Mouse (Mus musculus): ENCODE data around the gene Supt16. TPM values are rescaled to one million over a fixed set of nuclear protein-coding genes. Genes with fewer than 3 reads are reported as not detected.

Supt16 gene
- polyA plus RNA-seq, 1 experiment from 2014 or later: 72.3 TPM

DNA sequence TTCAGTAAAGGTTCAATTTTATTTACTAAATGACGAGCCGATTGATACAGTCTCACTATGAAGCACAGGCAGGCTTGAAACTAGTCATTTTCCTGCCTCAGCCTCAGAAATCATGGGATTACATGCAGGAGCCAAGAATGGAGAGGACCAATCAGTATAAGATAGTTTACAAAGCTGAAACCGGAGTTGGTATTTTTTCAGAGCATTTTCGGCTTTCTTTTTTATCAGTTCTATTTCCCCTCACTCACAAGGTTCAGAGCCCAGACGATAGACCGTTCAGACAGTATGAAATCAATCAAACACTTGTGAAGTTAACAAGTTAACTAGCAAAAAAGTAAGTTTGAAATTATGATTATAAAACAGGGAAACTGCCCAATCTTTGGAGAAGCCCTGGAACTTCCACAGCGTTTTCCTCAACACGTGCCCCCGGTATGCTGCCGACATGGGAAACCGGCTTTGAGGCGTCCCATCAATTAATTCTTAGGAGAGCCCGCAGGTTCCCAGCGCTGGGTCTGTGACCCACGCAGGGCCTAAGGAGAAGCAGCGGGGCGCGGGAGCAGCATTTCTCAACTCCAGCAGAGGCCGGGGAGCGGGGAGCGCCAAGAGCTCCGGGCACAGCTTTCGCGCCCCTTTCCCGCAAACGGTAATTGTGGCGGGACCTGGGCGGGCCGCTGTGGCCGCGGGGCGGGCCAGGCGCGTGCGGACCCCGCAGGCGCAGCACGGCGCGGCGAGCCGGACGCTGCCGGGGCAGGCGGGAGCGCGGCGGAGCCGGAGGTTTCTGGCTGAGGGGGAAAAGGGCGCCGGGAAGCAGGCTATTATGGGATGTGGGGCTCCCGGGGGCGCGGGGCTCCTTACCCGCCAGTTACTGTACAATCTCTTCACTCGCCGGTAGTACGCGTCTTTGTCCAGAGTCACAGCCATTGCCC lies 723 bp downstream of the Supt16 start:
- no peaks in the 10 kb centered on the region for H3K27me3 ChIP-seq
- H3K9me3 ChIP-seq: no peaks in the 10 kb centered on the region
- under 1% methylated on average over 51 of the region's 59 CpGs for WGBS
- peak overlapping the region; percentile 83 for H3K4me2 ChIP-seq (replicated peaks)
- peak; percentile 53 for ATAC-seq (ENCODE audit: low FRiP score, low read depth)
- peaks cover 24% of the 10 kb centered on the region for H3K4me1 ChIP-seq
- H3K36me3 ChIP-seq: peaks cover 31% of the 10 kb centered on the region
- H3K4me3 ChIP-seq: peak overlapping the region; percentile 100
- H3K9ac ChIP-seq: peak overlapping the region; percentile 100
- H3K27ac ChIP-seq: peak overlapping the region; percentile 98

DNA sequence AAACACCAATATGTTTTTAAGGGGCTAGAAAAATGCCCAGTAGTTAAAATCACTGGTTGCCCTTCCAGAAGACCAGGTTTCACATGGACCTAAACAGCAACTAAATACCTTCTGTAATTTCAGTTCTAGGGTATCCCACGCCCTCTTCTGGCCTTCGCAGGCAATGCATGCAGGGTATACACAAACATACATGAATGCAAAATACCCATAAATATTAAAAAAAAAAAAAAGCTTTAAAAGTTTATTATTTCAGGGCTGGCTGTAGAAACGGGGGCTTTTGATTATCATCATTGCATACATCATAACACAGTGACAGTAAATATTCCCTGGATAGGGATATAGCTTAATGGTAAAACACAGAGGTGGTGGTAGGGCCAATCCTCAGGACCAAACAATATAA lies 1.5 kb downstream of the Supt16 start:
- peaks cover 31% of the 10 kb centered on the region for H3K36me3 ChIP-seq
- peak overlapping the region; percentile 100 for H3K9ac ChIP-seq

DNA sequence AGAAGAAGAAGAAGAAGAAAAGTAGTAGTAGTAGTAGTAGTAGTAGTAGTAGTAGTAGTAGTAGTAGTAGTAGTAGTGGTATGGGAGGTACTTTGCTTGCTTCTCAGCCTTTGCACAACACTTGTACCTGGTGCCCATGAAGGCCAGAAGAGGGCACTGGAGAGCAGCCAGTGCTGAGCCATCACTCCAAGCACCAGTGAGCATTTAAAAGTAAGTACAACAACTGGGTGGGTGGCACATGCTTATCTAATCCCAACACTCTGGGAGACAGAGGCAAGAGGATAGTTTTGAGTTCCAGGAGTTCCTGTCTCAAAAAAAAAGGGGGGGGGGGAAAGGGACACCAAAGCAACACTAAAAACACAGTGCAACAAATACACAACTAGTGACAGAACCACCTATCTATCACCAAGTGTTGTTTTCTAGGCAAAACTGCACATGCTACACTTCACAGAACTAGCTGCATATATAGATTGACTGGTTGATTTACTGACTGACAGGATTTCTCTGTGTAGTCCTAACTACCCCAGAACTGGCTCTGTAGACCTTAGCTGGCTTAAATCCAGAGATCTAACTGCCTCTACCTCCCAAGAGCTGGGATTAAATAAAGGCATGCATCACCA lies 6.4 kb downstream of the Supt16 start:
- ATAC-seq (ENCODE audit: low FRiP score, low read depth): no peak
- Histone ChIP-seq H3K4me3 (no peak overlapping the region), H3K4me1 (peaks cover 12% of the 10 kb centered on the region), H3K4me2 (replicated peaks) (no peak overlapping the region), H3K27me3 (no peaks in the 10 kb centered on the region), H3K9ac (no peak overlapping the region), H3K27ac (no peak overlapping the region), H3K36me3 (peaks cover 21% of the 10 kb centered on the region), H3K9me3 (no peaks in the 10 kb centered on the region)

More for the DNA sequence above, 1.5 kb downstream of the Supt16 start:
- peak overlapping the region; percentile 100 for H3K4me3 ChIP-seq
- no peak for ATAC-seq (ENCODE audit: low FRiP score, low read depth)
- no peaks in the 10 kb centered on the region for H3K9me3 ChIP-seq
- no peak overlapping the region for H3K27ac ChIP-seq
- peak overlapping the region; percentile 83 for H3K4me2 ChIP-seq (replicated peaks)
- peaks cover 24% of the 10 kb centered on the region for H3K4me1 ChIP-seq
- H3K27me3 ChIP-seq: no peaks in the 10 kb centered on the region
- 14% methylated on average over 3 of the region's 3 CpGs for WGBS

DNA sequence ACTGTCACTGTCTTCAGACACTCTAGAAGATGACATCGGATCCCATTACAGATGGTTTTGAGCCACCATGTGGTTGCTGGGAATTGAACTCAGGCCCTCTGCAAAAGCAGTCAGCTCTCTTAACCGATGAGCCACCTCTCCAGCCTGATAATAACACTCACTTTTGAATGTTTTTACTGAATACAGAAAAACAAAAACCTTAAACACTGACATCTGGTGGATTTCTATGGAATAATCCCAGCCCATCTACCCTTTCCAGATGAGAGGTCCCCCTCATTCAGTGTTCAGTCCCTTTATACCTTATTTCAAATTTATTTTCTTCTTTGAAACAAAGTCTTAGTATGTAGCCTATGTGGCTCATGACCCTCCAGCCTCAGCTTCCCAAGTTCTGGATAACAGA lies 7.7 kb downstream of the Supt16 start:
- peaks cover 21% of the 10 kb centered on the region for H3K36me3 ChIP-seq
- ATAC-seq (ENCODE audit: low FRiP score, low read depth): no peak
- 85% methylated on average over 2 of the region's 2 CpGs for WGBS

DNA sequence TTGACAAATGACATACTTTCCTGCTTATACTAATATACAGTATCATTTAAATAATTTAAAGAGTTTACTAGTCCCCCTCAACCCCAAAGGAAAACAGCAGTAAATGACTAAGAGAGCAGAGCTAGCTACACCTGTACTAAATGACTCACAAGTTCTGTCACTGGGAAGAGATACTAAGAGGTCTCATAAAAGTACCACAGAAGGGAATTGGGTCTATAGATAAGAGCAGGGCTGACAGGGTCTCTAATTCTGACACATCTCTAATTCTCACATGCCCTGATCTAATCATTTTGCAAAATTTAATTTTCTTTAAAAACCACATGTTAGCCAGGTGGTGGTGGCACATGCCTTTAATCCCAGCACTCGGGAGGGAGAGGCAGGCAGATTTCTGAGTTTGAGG lies 8.4 kb downstream of the Supt16 start:
- WGBS: 88% methylated on average over 1 of the region's 1 CpGs

More for the DNA sequence above, 7.7 kb downstream of the Supt16 start:
- Histone ChIP-seq H3K27ac (no peak overlapping the region), H3K4me1 (0 out of 2 replicates have a peak, but pooled peaks cover under 1% of the 10 kb centered on the region), H3K4me3 (no peak overlapping the region), H3K9ac (no peak overlapping the region), H3K27me3 (no peaks in the 10 kb centered on the region), H3K4me2 (replicated peaks) (no peak overlapping the region), H3K9me3 (no peaks in the 10 kb centered on the region)

DNA sequence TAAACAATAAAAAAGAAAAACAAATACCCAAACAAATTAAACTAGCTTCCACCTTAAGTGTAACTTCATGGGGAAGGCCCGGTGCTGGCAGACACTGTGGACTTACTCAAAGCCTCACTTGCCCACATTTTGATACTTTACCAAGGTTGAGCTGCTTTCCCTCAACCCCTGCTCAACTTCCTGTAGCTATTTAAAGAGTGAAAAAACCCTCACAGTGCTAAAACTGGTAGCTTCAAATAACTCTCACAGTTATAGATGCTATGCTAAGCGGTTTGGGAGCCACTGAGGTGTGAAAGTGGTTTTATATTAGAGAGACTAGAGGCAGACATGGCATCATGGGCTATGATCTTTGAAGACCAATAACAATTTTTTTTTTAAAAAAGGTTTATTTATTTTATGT lies 30.6 kb downstream of the Supt16 start:
- Histone ChIP-seq H3K27ac (no peak overlapping the region), H3K4me1 (no peaks in the 10 kb centered on the region), H3K4me3 (no peak overlapping the region), H3K4me2 (replicated peaks) (no peak overlapping the region), H3K9me3 (no peaks in the 10 kb centered on the region), H3K9ac (no peak overlapping the region), H3K36me3 (peaks cover 80% of the 10 kb centered on the region), H3K27me3 (no peaks in the 10 kb centered on the region)
- 95% methylated on average over 2 of the region's 2 CpGs for WGBS
- ATAC-seq (ENCODE audit: low FRiP score, low read depth): no peak

More for the DNA sequence above, 8.4 kb downstream of the Supt16 start:
- Histone ChIP-seq H3K4me3 (no peak overlapping the region), H3K9me3 (no peaks in the 10 kb centered on the region), H3K9ac (no peak overlapping the region), H3K27me3 (no peaks in the 10 kb centered on the region), H3K4me2 (replicated peaks) (no peak overlapping the region), H3K27ac (no peak overlapping the region), H3K4me1 (no peaks in the 10 kb centered on the region), H3K36me3 (peaks cover 17% of the 10 kb centered on the region)
- ATAC-seq (ENCODE audit: low FRiP score, low read depth): no peak

DNA sequence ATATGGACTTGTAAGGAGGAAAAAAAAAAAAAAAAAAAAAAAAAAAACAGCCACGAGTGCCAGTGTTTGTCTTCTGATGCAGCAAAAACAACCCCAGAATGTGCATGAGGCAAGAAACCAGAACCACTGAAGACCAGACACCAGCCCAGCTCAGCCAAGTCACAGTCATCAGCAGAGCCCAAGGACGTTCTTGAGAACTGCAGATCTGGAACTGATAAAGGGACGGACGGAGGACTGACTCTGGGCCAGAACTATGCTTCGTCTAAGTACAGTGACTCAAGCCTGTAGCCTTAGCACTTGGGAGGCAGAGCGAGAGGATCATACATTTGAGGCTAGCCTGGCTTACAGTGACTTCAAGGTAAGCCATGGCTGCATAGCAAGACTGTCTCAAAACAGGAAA lies 36.3 kb downstream of the Supt16 start:
- Histone ChIP-seq H3K27me3 (no peaks in the 10 kb centered on the region), H3K9me3 (no peaks in the 10 kb centered on the region), H3K27ac (no peak overlapping the region), H3K4me1 (no peaks in the 10 kb centered on the region), H3K4me2 (replicated peaks) (no peak overlapping the region), H3K4me3 (no peak overlapping the region), H3K36me3 (peaks cover 75% of the 10 kb centered on the region), H3K9ac (no peak overlapping the region)
- no peak for ATAC-seq (ENCODE audit: low FRiP score, low read depth)
- 85% methylated on average over 6 of the region's 6 CpGs for WGBS

DNA sequence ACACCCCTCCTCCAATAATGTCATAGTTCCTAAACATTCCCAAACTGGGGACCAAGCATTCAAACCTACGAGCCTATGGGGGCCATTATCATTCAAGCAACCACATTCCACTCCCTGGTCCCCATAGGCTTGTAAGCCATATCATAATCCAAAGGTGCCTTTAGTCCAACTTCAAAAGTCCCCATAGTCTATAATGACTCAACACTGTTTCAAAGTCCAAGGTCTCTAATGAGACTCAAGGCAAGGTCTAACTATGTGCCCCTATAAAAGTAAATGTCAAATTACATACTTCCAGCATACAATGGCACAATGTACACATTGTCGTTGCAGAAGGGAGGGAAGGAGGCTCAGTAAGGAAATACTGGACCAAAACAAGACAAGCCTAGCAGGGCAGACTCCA lies 42.2 kb downstream of the Supt16 start:
- Histone ChIP-seq H3K4me3 (no peak overlapping the region), H3K27ac (no peak overlapping the region), H3K9ac (no peak overlapping the region), H3K27me3 (no peaks in the 10 kb centered on the region), H3K9me3 (no peaks in the 10 kb centered on the region), H3K4me1 (no peaks in the 10 kb centered on the region), H3K36me3 (peaks cover 20% of the 10 kb centered on the region), H3K4me2 (replicated peaks) (no peak overlapping the region)
- ATAC-seq (ENCODE audit: low FRiP score, low read depth): no peak
- 74% methylated on average over 2 of the region's 2 CpGs for WGBS

DNA sequence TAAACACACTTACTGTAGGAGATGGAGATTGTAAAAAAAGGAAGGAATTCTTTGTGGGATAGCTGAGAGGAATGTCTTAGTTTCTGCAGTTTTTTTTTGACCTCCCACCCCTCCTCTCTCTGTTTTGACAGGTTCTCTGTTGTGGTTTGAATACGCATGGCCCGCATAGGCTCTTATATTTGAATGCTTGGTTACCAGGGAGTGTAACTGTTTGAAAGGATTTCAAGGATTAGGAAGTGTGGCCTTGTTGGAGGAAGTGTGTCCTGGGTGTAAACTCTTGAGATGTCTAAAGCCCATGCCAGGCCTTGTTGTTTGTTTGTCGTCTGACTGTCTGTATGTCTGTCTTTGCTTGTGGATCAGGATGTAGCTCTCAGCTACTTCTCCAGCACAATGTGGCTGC lies 44.6 kb downstream of the Supt16 start:
- WGBS: 75% methylated on average over 3 of the region's 3 CpGs
- no peak overlapping the region for H3K4me2 ChIP-seq (replicated peaks)
- no peak for ATAC-seq (ENCODE audit: low FRiP score, low read depth)

DNA sequence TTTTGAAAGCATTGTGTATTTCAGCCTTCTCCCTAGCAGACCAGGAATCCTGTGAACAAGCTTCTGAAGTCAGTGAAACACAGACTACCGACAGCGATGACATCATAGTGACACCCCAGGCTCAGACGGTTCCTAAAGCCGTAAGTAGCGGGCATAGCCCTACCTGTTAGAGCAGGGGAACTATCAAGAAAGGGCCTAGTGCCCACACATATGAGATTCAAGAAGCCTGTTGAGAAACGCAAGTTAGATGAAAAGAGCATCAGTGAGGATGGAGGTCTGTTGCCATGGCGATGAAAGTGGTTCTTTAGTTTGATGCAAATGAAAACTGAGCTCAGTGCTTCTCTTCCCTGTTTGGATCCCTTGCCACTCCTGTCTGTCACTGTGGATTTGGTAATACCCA lies 45.0 kb downstream of the Supt16 start:
- no peaks in the 10 kb centered on the region for H3K4me1 ChIP-seq
- H3K9ac ChIP-seq: no peak overlapping the region
- no peak for ATAC-seq (ENCODE audit: low FRiP score, low read depth)
- no peak overlapping the region for H3K4me3 ChIP-seq
- no peaks in the 10 kb centered on the region for H3K9me3 ChIP-seq
- H3K4me2 ChIP-seq (replicated peaks): no peak overlapping the region
- WGBS: 38% methylated on average over 7 of the region's 7 CpGs
- H3K36me3 ChIP-seq: no peaks in the 10 kb centered on the region
- H3K27ac ChIP-seq: no peak overlapping the region
- H3K27me3 ChIP-seq: no peaks in the 10 kb centered on the region

More for the DNA sequence above, 44.6 kb downstream of the Supt16 start:
- Histone ChIP-seq H3K9me3 (no peaks in the 10 kb centered on the region), H3K9ac (no peak overlapping the region), H3K36me3 (no peaks in the 10 kb centered on the region; the same call in 1 of the 2 replicates), H3K4me3 (no peak overlapping the region), H3K4me1 (no peaks in the 10 kb centered on the region), H3K27me3 (no peaks in the 10 kb centered on the region), H3K27ac (no peak overlapping the region)

DNA sequence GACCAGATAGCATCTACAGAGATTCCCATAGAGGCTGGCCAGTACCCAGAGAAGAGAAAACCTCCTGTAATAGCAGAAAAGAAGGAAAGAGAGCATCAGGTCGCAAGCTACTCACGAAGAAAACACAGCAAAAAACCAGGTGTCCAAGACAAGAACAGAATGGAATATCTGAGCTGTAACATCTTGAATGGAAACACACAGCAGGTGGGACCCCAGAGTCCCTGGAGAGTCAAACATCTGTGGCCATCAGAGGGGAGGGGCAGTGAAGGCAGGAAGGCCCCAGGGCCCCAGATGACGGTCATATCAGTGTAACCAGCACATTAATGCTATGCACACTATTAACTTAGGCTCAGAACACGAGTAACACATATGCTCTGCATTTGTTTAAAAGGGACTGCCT lies 47.3 kb downstream of the Supt16 start:
- Histone ChIP-seq H3K4me3 (no peak overlapping the region), H3K9me3 (no peaks in the 10 kb centered on the region), H3K27me3 (no peaks in the 10 kb centered on the region), H3K4me1 (no peaks in the 10 kb centered on the region), H3K27ac (no peak overlapping the region), H3K36me3 (no peaks in the 10 kb centered on the region), H3K9ac (no peak overlapping the region), H3K4me2 (replicated peaks) (no peak overlapping the region)
- 50% methylated on average over 4 of the region's 4 CpGs for WGBS
- no peak for ATAC-seq (ENCODE audit: low FRiP score, low read depth)

DNA sequence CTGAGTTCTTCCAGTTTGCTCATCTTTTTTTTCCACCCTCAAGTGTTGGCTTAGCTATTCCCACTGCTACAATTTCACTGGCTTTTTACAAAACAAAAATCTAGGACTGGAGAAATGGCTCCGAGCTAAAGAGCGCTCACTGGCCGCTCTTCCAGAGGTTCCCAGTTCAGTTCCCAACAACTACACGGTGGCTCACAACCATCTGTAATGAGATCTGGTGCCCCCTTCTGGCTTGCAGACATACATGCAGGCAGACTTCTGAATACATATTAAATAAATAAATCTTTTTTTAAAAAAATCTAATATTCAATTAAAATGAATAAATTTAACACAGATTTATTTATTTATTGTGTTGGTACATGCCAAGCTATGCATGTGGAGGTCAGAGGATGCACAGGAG lies 50.7 kb downstream of the Supt16 start:
- Histone ChIP-seq H3K27me3 (no peaks in the 10 kb centered on the region), H3K4me1 (peaks cover 4% of the 10 kb centered on the region; the same call in 1 of the 2 replicates), H3K4me3 (no peak overlapping the region), H3K9ac (no peak overlapping the region), H3K4me2 (replicated peaks) (no peak overlapping the region), H3K27ac (no peak overlapping the region), H3K36me3 (no peaks in the 10 kb centered on the region), H3K9me3 (no peaks in the 10 kb centered on the region)
- 67% methylated on average over 4 of the region's 4 CpGs for WGBS
- no peak for ATAC-seq (ENCODE audit: low FRiP score, low read depth)

Data from limb, embryonic 13.5 days (tissue).